Mouse (Mus musculus): Measurements from ENCODE around the gene Apol7e.
"Not testable (repeated sequence)": the region's sequence is repeated elsewhere in the genome, so short reads cannot be mapped to it uniquely, and the experiment has no call there.

The Apol7e gene

DNA sequence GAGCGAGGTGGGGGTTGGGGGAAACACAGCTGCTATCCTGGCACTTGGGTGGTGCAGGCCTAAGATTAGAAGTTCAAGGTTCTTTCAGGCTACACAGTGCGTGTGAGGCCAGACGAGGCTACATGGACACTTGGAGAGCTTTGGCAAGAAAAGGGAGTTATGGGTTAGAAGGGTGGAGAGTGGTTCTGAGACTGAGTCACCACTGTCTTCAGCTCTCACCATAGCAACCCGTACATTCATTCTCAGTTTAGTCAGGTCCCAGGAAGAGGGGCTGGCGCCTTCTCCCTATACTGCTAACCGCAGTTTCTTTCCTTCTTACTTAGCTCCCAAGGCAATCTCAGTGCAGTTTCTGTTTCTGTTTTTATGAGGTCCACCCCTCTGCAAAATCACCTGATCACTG, 42.9 kb downstream of the Apol7e start:
- not testable (repeated sequence) for DNase-seq

DNA sequence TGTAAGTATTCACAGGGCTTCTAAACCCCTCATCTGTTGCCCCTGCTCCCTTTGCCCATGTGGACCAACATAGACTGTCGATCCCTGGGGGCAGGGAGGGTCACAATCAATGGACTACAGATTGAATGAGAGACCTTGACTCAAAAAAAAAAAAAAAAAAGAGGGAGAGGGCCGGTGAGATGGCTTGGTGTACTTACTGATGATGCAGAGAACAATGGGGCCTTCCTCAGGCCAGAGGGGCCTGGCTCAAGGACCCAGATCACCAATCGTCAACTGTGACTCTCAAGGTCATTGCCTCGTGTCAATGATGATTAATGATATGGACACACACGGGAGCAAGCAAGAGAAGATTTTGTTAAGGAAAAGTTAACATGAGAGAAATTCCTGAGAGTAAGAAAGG, 46.0 kb downstream of the Apol7e start:
- DNase-seq = no peak

DNA sequence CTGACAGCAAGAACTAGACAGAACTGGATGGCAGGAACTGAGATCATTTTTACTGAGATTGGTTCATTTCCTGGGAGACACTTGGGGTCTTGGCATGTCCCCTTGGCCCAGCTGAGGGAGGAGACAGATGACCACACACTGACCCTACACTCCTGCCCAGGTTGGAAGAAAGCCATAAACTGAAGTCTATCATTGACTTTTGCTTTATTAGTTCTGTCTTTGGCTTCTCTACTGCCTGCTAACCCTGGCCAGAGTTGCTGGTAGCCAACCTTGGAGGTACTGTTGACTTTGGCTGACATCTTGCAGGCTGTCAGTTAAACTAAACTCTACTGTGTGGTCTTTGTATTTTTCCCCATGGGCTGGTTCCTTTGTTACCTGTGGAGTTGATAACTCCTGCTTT, 46.4 kb downstream of the Apol7e start:
- DNase-seq = no peak

DNA sequence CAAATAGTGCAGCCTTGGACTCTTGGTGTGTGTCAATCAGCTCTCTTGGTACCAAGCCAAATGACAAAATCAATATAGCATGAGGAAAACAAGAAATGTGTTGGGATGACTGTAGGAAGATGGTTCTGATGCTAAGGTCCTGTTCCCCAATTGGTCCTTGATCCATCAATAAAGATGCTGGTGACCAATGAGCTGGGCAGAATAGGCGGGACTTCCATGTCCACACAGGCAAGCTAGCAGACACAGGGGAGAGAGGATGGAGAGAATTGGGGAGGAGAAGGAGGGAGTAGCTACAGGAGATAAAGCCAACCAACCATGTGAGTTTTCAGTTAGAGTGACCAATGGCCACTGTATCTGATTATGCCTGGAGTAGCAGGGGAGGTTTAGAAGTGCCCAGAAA, 47.7 kb downstream of the Apol7e start:
- no peak for DNase-seq

DNA sequence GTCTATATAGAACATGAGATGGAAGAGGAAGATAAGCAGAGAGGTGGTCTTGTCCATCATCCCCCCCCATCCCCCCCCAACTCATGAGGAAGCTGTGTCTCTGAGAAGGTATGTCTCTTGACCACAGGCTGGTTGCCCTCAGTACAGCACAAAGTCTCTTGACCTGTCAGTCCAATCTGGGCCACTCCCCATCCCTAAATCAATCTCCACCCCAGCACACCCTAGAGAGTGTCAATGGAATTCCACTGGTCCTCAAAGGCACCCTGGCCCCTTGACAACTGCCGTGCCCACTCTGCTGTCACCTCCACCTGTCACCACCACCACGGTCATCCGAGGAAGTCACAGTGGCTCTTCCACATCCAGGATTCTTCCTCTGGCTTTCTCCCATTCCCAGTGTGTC, 49.8 kb downstream of the Apol7e start:
- no peak for DNase-seq

DNA sequence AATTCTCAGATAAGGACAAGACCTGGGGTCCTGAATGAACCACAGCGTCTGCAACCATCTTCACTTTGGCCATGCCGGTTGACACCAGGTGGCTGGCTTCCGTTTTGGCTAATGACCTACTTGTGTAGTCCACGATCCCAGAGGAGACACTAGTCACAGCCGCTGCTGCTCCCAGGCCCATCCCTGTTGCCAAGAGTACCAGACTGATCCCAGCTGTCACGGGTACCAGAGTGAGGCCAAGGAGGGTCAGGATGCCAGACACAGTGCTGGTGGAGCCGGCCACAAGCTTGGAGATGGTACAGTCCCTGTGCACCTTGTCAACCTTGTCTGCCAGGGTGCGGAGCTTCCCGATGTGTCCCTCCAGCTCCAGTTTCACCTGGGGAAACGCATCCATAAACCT, 51.1 kb downstream of the Apol7e start:
- DNase-seq = peak; percentile 62 to 71

DNA sequence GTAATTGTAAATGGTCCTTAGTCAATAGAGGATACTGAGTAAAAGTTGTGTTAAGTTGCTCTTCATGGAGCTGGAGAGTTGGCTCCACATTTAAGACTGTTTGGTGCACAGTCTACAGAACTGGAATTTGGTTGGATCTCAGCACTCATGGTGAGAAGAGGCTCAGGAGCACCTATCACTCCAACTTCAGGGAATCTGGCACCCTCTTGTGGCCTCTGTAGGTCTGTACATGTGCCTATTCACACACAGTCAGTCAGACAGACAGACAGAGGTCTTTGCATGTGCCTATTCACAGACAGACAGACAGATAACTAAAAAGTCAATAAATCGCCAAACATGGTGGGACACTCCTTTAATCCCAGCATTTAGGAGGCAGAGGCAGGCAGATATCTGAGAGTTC, 51.8 kb downstream of the Apol7e start:
- peak; percentile 49 to 73 for DNase-seq

DNA sequence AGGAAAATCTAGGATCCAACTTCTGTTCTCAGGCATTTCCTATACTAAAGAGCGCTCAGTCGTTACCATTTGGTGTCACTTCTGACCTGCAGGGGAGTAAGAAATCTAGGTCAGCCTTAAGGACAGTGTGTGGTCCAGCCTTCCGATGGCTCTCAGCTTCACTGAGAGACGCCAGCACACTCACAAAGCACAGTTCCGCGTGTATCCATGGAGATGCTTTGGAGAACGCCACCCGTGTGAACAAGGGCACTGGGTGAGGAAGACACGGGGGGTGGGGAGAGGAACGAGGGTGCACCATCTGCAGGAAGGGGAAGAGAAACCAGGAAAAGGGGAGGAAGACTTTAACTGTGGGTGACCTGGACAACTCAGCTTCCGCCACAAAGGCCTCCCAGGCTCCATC, 53.8 kb downstream of the Apol7e start:
- DNase-seq = no peak

DNA sequence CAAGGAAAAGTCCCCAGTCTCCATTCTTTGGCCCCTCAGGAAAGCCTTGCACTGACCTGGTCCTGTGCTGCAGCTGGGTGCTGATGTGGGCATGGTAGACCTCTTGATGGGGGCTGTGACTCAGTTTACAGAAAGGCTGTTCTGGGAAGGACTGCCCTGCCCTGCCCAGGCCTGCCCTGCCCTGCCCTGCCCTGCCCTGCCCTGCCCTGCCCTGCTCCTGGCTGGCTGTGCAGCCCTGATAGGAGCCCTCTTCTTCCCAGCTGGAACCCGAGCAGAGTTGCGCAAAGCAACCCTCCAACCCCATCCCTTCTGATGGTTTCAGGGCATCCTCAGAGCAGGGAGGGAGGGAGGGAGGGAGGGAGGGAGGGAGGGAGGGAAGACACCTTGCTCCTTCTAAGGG, 56.5 kb downstream of the Apol7e start:
- DNase-seq = no peak

DNA sequence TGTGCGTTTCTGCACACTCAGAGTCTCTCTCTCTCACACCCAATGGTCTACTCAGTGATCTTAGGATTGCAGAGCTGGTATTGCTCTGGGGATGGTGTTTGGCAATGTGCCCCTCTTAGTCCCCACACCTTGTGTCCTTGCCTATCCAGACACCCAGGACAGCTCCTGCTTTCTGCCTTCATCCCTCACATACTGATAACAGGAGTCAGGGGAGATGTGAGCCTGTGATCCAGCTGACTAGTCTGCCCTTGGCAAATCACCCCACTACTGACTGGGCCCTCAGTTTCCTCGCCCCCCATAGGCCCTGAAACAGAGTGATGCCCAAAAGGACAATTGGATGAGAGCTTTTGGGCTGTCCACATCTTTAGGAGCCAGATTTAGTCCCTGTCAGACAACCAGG, 57.4 kb downstream of the Apol7e start:
- DNase-seq = no peak

DNA sequence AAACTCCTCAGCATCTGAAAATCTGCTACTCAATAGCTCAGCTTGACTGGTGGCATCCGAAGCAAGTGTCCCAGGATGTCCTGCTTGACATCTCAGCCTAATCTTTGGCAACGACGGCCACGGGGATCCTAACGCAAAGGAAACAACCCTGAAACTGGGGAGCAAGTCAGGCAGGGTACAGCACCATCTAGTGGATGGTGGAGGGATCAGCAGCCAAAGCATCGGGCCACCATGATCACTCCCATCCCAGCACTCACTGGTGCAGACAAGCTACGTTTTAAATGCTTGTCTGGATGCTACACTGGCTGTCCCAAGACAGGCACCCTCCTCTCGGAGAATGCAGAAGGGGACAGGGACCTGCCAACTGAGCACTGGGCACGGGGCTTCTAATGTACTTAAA, 58.2 kb downstream of the Apol7e start, which contains the start of gene Apol8:
Gene Apol8, minus strand, starts transcription at position 156 of the 400 bp plus-strand sequence.
- peak; percentile 69 to 72 for DNase-seq

DNA sequence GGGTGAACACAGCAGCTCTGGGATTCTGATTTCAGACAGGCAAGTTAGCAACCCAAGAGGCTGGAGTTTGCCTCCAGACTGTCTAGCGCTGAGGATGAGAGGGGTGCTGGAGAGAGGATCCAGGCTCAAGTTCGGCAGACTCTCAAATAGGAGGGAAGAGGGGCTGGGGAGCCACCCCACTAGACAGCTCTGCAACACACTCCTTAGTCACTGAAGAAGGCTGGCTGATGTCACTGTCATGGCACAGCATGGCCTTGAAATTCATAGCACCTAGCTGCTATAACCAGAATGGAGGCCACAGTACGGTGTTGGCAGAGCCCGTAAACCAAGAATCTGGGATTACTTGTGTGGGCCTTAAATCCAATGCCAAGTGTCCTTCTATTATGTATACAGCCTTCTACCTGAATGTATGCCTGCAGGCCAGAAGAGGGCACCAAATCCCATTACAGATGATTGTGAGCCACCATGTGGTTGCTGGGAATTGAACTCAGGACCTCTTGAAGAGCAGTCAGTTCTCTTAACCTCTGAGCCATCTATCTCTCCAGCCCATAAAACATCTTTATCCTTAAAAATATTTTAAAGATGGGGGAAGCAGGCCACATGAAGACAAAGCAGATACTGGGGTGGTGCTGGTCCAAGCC, 59.0 kb downstream of the Apol7e start:
- no peak for DNase-seq

DNA sequence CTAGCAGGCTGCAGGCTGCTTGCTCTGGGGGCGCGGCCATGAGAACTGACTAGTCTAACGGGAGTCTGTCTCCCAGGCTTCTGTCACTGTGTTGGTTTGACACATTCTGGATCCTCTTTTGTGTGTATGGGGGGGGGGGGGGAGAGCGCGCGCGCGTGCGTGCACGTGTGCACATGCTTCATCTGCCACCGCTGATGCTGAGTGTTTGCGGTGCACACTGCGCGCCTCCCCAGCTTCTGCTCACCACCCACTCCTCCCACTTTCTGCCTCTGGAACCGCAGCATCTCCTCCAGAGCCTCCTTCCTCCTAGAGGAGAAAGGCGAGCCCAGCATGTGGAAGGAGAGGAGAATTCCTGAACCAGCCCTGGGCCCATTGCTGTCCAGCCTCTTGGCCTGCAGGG, 61.4 kb downstream of the Apol7e start:
- DNase-seq = no peak

DNA sequence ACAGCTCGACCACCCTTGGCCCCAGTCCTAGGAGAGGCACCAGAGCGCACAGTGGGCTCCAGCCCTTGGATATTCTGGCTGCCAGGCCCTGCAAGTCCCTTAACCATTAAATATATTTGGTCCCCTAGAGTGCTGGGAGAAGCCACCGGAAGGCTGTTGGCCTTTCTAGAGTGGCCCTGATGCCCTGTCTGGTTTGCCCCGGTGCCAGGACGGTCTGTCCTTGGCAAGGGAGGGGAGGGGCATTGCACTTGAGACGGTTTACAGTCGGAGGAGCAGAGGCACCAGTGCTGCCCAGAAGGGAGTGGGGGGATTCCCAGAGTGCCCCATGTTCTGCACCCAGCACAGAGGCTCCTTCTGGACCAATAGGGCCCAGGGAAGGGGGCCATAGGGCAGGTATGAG, 62.4 kb downstream of the Apol7e start:
- peak in 1 of 2 experiments; percentile 11 for DNase-seq

DNA sequence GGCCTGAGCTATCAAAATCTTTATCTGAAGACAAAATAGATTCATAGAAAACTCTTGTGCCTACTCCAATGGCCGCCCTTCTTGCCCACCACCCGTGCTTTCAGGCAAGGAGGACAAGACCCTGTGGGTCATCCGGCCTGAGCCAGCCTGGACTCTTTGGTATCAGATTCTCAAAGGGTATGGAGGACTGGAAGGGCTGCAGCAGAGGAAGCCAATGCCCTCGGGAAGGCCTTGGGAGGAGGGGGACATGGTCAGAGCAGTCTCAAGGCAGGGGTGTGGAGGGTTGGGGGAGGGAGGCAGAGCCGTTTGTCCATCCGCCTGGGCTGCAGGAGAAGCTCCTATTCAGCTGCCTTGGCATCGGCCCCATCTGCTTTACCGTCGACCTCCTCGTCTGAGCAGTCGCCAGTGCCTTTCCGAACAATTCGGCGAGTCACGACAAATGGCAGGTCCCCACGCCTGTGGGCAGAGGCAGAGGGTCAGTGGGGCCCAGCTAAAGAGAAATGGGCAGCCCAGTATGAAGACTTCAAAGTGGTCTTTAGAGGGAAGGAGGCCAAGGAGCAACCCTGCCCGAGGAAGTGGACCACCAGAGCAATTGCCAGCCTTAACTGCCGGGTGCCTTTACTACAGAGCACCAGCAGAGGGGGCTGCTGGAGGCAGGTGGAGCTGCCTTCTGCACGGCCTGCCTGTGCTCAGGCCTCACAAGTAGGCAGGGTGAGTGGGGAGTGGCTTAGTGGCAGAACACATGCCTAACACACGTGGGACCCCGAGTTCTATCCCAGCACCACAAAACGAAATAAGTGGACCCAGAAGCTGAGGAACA, 63.1 kb downstream of the Apol7e start:
- peak; percentile 52 to 70 for DNase-seq

DNA sequence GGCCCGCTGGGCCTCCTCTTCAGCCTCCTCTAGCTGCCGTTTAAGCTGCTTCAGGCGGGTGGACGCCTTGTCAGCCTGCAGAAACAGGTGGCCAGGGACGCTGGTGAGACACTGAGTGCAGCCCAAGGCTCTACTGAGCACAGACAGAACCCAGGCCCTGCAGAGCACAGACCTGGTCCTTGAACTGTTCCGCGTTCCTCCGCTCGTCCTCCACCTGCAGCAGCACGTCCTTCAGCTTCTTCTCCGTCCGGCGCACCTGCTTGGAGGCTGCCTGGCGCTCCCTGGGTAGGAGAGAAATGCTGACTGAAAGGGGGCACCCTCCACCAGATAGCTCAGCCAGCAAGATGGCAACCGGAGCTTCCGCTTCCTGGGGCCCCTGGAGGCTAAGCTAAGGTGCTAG, 64.4 kb downstream of the Apol7e start:
- no peak for DNase-seq

DNA sequence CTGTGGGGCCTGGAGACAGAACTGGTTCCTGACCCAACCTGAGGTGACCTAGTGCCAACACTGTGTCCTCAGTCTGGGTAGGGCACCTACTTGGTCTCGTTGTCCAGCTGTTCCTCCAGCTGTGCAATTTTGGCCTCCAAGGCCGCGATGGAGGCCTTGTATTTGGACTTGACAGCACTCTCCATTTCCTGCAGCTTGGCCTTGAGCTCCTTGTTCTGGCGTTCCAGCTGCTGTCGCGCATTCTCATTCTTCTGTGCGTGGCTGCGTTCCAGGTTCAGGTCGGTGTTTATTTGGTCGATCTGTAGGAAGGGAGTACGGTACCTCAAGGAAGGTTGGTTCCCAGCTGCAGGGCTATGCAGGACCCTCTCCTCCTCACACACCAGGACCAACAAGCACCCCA, 65.0 kb downstream of the Apol7e start:
- no peak for DNase-seq

DNA sequence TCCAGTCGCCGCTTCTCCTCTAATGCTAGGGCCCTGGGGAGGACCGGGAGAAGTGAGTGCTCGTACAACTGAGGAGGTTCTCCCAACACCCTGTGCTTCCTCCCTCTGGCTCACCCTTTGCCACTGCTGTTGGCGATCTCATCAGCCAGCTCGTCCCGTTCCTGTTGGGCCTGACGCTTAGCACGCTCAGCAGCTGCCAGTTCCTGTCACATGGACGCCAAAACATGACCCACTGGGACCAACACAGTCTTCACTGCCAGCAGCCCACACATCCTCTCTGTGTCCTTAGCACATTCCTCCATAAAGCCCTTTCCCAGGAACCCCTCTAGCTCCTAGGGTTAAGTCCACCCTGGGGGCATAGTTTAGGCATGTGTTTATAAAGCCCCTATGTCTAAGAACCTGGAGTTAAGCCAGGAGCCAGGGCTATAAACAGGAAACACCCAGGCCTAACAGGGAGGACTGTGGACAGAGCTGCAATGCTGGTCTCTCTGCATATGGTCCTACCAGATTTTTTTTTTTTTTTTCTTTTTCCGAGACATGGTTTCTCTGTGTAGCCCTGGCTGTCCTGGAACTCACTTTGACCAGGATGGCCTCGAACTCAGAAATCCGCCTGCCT, 65.8 kb downstream of the Apol7e start:
- no peak for DNase-seq

DNA sequence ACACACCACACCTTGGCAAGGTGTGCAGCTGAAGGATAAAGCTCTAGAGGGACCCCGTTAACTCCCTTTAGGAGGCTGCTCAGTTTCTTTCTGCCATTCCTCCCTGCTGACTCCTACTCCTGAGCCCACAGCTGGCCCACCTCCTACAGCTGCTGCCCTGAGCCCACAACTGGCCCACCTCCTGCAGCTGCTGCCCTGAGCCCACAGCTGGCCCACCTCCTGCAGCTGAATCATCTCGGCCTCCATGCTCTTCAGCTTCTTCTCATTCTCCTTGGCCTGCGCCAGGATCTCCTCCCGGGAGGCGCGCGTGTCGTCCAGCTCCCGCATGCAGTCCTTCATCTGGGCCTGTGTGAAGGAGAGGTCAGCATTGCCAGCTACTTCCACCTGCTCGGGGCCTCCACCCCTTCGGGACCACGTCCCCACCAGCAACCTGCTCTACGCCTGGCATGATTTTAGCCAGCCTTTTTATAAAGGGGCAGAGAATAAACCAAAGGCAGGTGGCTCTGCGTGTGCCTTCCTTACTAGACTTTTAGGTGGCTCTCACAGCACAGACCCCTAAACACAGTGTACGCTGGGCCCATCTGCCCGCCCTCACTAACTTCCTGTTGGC, 66.9 kb downstream of the Apol7e start:
- DNase-seq = no peak

DNA sequence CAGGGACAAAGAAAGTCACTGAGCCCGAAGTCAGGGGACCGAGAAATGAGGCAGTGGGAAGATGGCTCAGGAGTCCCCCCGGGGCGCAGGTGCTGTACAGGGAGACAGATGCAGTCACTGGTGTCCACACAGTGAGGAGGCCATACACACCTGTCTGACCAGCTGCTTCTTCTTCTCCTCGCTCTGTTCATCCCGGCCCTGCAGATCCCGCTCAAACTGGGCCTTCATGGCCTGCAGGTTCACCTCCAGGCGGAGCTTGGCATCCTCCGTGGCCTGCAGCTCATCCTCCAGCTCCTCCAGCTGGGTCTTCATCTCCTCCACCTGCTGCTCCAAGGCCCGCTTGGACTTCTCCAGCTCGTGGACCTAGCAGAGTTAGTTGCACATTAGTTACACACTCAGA, 68.3 kb downstream of the Apol7e start:
- DNase-seq = no peak
